Mouse (Mus musculus) gastrocnemius, adult 8-10 months (tissue): Measurements from ENCODE around the gene Pan2. TPM values are rescaled to one million over a fixed set of nuclear protein-coding genes. Genes with fewer than 3 reads are reported as not detected.
"Not testable (repeated sequence)": the region's sequence is repeated elsewhere in the genome, so short reads cannot be mapped to it uniquely, and the experiment has no call there.

Experiments
- DNase-seq, 2 experiments: peaks; one replicate each; pipeline ENCODE4 v3.0.0; 2022; ENCODE audit warnings: low spot score in 2 of 2
- total RNA-seq, 4 experiments: library from RNA; stranded (reverse); gene quantifications; 2 replicates each; pipeline ENCODE4 v1.2.4; 2022

Gene Pan2
- total RNA-seq, 4 experiments from 2014 or later = 2.6 to 3.9 (median 3.2) TPM

GRCm38 (mm10) chr10:128283604-128284579 is 19.2 kb upstream of the Pan2 start:
- DNase-seq = peak; percentile 34 to 37

DNA sequence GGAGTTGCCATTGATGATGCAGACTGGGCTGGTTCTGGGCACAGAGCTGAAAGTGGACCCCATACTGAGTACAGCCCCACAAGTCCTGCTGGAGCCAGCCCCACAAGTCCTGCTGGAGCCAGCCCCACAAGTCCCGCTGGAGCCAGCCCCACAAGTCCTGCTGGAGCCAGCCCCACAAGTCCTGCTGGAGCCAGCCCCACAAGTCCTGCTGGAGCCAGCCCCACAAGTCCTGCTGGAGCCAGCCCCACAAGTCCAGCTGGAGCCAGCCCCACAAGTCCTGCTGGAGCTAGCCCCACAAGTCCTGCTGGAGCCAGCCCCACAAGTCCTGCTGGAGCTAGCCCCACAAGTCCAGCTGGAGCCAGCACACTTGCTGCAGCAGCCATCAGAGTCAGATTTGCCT is 12.5 kb upstream of the Pan2 start:
- peak in 1 of 2 experiments; percentile 50 for DNase-seq

- no peak for DNase-seq
These were observed 6.6 kb upstream of the Pan2 start for GRCm38 (mm10) chr10:128296370-128297090.

DNA sequence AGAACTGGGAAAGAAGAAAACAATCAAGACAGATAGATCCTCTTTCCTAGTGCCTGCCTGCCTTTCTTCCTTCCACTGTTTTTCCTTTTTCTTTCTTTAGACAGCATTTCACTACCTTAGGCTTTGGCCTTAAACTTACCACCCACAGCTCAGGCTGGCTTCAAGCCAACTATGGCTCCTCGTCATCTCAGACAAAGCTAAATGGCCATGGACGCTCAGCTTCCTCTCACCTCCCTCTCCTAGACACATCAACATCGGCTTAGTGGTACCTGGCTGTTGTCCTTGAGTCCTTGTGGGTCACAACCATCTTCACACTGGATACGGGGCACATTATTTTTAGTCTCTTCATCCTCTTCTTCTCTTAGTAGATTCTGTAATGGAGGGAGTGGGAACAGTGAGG is 5.9 kb upstream of the Pan2 start:
- no peak for DNase-seq

- DNase-seq = no peak
These were observed 5.5 kb upstream of the Pan2 start for GRCm38 (mm10) chr10:128297622-128298021.

DNA sequence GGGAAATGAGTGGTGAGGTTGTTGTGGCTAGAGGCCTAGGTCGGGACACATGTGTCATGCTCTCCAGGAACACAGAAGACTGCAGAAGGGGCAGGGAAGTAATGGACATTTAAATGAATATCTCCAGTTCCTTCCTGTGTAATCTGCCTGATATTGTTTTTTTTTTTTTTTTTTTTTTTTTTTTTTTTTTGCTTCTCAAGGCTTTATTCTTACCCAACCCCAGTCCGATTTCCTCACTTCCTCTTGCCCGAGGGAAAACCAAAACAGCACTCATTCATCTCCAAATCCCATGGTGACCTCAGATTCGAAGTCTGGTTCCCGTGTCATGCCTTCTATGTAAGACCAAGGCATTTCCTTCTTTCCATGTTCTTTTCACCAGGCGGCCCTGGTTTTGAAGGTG is 4.9 kb upstream of the Pan2 start:
- DNase-seq = no peak

DNA sequence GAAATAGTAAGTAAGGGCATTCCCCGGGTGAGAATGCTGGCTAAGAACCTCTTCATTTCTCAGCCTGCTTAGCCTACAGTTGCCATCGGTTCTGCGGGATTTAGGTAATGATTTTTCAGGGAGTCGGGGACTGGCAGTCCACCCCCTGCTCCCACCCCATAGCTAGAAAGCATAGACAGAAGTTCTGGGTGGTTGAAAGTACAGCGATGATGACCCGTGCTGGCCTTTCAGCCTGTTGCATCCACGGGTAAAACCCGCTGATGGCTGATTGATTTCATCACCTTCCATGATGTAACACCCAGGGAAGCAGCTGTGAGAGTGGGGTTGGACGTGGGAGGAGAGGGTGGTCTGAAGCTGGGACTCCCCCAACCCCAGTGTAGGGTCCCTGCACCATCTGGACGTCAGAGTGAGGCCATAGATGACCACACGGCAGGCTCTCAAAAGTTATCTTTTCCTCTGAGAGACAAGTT is 4.4 kb upstream of the Pan2 start, which contains the start of gene Il23a:
Gene Il23a (minus strand): TSS at position 51 of the 470 bp plus-strand sequence.
- DNase-seq = no peak

DNA sequence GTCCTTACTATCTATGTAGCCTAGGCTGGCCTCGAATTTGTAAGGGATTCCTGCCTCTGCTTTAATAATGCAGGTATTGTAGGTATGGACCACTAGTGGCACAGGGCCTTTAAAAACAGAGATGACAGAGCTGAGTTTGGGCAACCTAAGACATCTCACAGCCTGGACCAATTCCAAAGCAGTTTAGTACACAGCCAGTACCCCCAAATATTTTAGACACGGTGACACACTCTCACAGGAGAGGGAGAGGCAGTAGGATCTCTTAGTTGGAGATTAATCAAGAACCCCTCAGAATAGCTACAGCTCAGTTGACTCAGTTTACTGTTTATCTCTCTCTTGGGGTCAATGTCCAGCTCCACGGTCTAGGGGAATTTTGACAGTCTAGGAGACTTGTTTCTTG is 778 bp upstream of the Pan2 start:
- no peak for DNase-seq

GRCm38 (mm10) chr10:128302785-128303125 is 380 bp upstream of the Pan2 start:
- no peak for DNase-seq

GRCm38 (mm10) chr10:128309654-128310053 is 6.5 kb downstream of the Pan2 start:
- no peak for DNase-seq

GRCm38 (mm10) chr10:128310177-128310576 is 7.0 kb downstream of the Pan2 start:
- no peak for DNase-seq

GRCm38 (mm10) chr10:128310902-128311301 is 7.8 kb downstream of the Pan2 start:
- DNase-seq = no peak

DNA sequence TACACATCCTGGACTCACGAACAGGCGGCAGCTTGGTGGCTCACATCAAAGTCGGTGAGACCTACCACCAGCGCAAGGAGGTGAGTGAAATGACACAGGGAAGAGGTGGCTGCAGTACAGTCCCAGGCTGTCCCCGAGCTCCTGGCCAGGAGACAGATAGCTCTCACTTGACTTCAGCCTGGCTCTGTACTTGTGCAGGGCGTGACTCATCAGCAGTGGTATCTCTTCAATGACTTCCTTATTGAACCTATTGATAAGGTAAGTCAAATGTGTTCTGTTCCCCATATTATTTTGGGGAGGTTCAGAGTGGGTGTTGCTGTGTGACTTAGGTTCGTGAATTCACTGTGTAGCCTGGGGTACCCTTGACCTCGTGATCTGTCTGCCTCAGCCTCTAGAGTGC is 12.4 kb downstream of the Pan2 start:
- DNase-seq = no peak

DNA sequence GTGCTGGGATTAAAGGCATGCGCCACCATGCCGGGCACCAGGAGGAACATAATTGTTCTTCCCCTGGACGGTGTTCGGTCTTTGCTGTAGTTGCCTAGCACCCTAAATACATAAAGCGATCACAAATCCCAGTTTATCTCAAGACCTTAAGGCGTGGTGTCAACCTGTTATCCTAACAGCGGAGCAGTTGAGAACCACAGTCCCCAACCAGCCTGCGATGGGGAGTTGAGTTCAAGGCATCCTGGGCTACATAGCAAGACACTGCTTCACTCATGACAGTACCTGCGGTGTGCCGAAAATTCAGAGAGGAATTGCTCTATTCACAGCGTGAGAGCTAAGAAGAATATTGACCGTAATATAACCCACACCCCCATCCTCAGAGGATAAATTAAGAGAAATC is 18.5 kb downstream of the Pan2 start:
- DNase-seq = no peak

- DNase-seq = peak; percentile 62 to 69
These were observed 19.3 kb downstream of the Pan2 start, which contains the start of gene Cnpy2 for GRCm38 (mm10) chr10:128322141-128323108. Gene Cnpy2 (plus strand): TSS chr10:128322459.

DNA sequence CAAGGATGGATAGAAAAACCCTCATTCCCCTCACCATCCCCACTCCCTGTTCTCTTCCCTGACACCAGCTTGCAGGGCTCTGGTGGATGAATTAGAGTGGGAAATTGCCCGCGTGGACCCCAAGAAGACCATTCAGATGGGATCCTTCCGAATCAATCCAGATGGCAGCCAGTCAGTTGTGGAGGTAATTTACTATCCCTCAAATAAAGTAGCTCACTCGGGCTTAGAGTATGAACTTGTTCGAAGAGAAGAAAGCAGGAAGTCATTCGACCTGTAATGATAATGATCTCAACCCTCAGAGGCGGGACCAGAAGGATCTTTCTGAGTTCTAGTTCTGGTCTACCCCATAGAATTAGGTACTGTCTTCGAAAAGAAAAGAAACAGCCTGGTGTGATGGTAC is 20.4 kb downstream of the Pan2 start:
- DNase-seq = no peak

DNA sequence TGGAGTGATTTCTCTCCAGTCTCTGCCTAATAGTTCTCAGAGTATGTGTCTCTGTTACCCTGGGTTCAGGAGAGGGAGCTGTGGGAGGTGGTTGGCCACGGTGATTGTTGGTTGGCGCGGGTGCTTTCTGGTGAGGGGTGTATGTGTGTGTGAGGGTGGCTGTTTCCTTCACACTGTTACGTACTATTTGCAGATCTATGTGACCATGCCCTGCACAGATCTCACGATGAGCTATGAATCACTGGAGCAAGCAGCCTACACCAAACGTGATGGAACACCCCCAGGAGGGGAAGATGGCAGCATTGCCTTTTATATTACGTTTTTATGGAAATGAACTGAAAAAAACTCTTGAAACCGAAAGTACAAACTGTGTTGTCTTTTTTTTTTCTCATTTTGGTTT is 23.7 kb downstream of the Pan2 start:
- DNase-seq = no peak

DNA sequence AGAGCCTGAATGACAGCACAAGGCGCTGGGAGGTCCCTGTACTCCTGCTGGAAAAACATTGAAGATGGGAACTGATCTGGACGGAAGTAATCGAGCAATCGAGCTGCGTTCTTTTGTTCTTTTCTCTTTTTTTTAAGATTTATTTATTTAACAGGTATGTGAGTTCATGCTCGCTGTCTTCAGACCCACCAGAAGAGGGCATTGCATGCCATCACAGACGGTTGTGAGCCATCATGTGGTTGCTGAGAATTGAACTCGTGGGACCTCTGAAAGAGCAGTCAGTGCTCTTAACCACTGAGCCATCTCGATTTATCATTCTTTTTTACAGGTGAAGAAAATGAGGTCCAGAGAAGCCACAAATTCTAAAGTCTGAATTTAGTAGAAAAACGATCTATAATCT is 24.5 kb downstream of the Pan2 start:
- DNase-seq = no peak

DNA sequence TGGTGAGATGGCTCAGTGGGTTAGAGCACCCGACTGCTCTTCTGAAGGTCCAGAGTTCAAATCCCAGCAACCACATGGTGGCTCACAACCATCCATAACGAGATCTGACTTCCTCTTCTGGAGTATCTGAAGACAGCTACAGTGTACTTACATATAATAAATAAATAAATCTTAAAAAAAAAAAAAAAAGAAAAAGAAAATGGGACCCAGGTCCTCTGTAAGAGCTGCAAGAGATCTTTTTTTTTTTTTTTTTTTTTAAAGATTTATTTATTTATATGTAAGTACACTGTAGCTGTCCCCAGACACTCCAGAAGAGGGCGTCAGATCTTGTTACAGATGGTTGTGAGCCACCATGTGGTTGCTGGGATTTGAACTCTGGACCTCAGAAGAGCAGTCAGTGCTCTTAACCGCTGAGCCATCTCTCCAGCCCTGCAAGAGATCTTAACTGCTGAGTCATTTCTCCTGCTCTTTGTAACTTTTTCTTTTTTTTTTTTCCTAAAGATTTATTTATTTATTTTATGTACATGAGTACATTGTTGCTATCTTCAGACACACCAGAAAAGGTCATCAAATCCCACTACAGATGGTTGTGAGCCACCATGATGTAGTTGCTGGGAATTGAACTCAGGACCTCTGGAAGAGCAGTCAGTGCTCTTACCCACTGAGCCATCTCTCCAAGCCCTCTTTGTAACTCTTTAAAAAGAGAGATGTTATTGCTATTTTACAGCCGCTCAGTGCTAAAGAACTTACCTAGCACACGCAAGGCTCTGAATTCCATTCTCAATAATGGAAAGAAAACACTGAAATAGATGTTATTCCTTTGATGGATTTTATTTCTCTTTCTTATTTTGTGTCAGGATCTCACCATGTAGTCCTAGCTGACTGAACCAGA is 29.5 kb downstream of the Pan2 start:
- not testable (repeated sequence) for DNase-seq

DNA sequence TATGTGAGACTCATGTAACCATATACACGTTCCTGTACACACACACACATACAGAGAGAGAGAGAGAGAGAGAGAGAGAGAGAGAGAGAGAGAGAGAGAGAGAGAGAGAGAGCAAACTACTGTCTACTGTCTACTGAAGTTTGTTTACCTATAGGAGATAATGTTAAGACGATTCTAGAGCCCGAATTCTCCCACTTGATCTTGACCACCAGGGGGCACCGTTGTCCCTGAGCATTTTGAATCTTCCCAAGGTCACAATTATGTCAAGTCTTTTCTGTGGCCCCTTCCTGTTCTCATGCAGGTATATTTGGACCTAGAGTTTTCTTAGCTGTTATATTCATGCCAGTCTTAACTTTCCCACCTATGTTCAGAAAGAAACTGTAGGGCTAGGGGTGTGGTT is 32.4 kb downstream of the Pan2 start:
- DNase-seq = peak; percentile 63 to 71
